Mouse (Mus musculus): ENCODE results near the gene Ghdc. TPM values are rescaled to one million over a fixed set of nuclear protein-coding genes. Genes with fewer than 3 reads are reported as not detected.

The Ghdc gene
- polyA plus RNA-seq, 1 experiment from 2014 or later, result 2.4 TPM

DNA sequence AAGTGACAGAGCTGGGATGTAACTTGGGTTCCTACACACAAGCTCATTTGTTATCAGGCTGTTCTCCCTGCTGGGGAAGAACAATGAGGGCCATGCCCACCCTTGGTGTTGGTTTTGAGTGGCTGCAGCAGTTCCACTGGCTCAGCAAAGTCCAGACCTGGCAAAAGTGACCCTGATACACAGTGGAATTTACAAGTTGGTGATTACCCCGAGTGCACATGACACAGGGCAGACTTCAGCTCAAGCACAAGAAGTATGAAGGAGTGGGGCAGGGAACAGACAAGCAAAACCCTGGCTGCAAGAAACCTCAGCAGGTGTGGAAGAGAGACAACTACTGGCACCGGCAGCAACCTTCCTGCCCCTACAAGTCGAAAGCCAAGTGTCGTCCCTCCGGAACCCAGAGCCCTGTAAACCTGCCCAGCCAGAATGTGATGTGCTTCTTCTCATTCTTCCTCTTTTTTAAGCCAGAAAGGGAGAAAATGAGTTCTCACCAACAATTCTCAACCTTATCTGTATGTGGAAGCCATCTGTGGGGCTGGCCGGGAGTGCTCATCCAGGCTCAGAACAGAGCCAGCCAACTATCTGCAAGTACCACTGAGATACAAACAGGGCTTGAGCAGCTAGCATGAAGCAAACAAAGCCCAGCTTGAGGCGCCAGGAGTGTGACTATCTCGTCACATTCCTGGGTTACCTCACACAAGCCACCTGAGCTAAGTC is 48.8 kb downstream of the Ghdc start:
- Histone ChIP-seq H3K27me3 (ENCODE audit: control insufficient read depth, insufficient read depth, low read length) (no peaks in the 10 kb centered on the region), H3K9me3 (ENCODE audit: control insufficient read depth, low read length) (no peaks in the 10 kb centered on the region), H3K4me2 (ENCODE audit: low read depth) (no peak overlapping the region), H3K4me3 (ENCODE audit: low read depth, low read length) (no peak overlapping the region), H3K9ac (ENCODE audit: low read length) (no peak overlapping the region), H3K4me1 (ENCODE audit: control insufficient read depth, insufficient read depth, low read length) (no peaks in the 10 kb centered on the region; the same call in 1 of the 2 replicates), H3K27ac (ENCODE audit: low read depth, low read length) (no peak overlapping the region), H3K36me3 (ENCODE audit: control insufficient read depth, insufficient read depth, low read length) (peaks cover 3% of the 10 kb centered on the region)
- no peak for DNase-seq (ENCODE audit: low spot score)
- WGBS, result 78% methylated on average over 8 of the region's 8 CpGs
- ATAC-seq (ENCODE audit: insufficient read depth, low FRiP score, low TSS enrichment), result no peak

DNA sequence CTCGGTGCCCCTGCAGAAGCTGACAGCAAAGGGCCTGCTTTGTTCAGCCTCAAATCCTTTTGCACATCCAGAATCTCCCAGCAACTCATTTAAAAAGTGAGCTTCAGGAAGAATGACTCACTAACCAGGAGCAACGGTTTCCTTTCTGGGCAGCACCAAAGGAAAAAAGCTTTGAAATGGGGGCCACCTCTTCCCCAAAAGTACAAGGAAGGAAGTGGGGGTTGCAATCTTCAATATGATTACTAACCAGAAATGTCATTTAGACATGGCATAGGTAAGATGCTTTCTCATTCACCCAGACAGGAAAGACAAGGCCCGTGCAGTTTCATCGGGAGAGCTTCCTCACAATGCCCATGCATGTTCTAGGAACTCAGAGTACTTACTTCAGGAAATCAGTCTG is 49.5 kb downstream of the Ghdc start:
- Histone ChIP-seq H3K27ac (ENCODE audit: low read depth, low read length) (no peak overlapping the region), H3K4me2 (ENCODE audit: low read depth) (no peak overlapping the region), H3K4me1 (ENCODE audit: control insufficient read depth, insufficient read depth, low read length) (no peaks in the 10 kb centered on the region; the same call in 1 of the 2 replicates), H3K9ac (ENCODE audit: low read length) (peak overlapping the region; percentile 6; the same call in 1 of the 2 replicates), H3K27me3 (ENCODE audit: control insufficient read depth, insufficient read depth, low read length) (no peaks in the 10 kb centered on the region), H3K4me3 (ENCODE audit: low read depth, low read length) (no peak overlapping the region), H3K9me3 (ENCODE audit: control insufficient read depth, low read length) (no peaks in the 10 kb centered on the region), H3K36me3 (ENCODE audit: control insufficient read depth, insufficient read depth, low read length) (peaks cover 3% of the 10 kb centered on the region)
- 81% methylated on average over 4 of the region's 4 CpGs for WGBS
- DNase-seq (ENCODE audit: low spot score), result no peak
- ATAC-seq (ENCODE audit: insufficient read depth, low FRiP score, low TSS enrichment), result no peak

GRCm38 (mm10) chr11:100720345-100720744 is 50.4 kb downstream of the Ghdc start:
- H3K27ac ChIP-seq (ENCODE audit: low read depth, low read length), result no peak overlapping the region
- no peak for DNase-seq (ENCODE audit: low spot score)
- ATAC-seq (ENCODE audit: insufficient read depth, low FRiP score, low TSS enrichment), result no peak
- no peaks in the 10 kb centered on the region for H3K9me3 ChIP-seq (ENCODE audit: control insufficient read depth, low read length)
- peaks cover 3% of the 10 kb centered on the region for H3K36me3 ChIP-seq (ENCODE audit: control insufficient read depth, insufficient read depth, low read length)
- no peak overlapping the region for H3K4me3 ChIP-seq (ENCODE audit: low read depth, low read length)
- no peaks in the 10 kb centered on the region; the same call in 1 of the 2 replicates for H3K4me1 ChIP-seq (ENCODE audit: control insufficient read depth, insufficient read depth, low read length)
- H3K4me2 ChIP-seq (ENCODE audit: low read depth), result no peak overlapping the region
- H3K27me3 ChIP-seq (ENCODE audit: control insufficient read depth, insufficient read depth, low read length), result no peaks in the 10 kb centered on the region
- H3K9ac ChIP-seq (ENCODE audit: low read length), result no peak overlapping the region
- WGBS, result 80% methylated on average over 5 of the region's 5 CpGs

DNA sequence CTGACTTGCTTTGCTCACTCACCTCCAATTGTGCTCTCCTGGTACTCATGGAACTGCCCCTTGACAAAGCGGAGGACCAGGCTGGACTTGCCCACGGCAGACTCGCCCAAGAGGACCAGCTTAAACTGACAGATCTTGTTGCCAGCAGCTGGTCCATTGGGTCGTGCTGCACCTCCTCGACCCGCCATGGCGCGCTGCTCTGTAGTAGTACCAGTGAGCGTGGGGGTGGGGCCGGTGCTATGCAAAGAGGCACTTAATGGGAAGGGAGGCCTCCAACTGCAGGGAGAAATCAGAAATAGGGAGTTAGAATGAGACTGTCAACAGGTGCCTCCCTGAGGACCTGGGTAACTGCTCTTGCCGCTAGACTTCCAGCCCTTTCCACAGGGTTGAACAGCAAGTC is 50.9 kb downstream of the Ghdc start:
- 83% methylated on average over 11 of the region's 11 CpGs for WGBS
- ATAC-seq (ENCODE audit: insufficient read depth, low FRiP score, low TSS enrichment), result no peak
- no peak for DNase-seq (ENCODE audit: low spot score)
- no peaks in the 10 kb centered on the region for H3K27me3 ChIP-seq (ENCODE audit: control insufficient read depth, insufficient read depth, low read length)
- no peak overlapping the region for H3K4me2 ChIP-seq (ENCODE audit: low read depth)
- H3K9ac ChIP-seq (ENCODE audit: low read length), result no peak overlapping the region
- H3K4me3 ChIP-seq (ENCODE audit: low read depth, low read length), result no peak overlapping the region
- H3K9me3 ChIP-seq (ENCODE audit: control insufficient read depth, low read length), result no peaks in the 10 kb centered on the region
- H3K4me1 ChIP-seq (ENCODE audit: control insufficient read depth, insufficient read depth, low read length), result no peaks in the 10 kb centered on the region; the same call in 1 of the 2 replicates
- no peak overlapping the region for H3K27ac ChIP-seq (ENCODE audit: low read depth, low read length)
- peaks cover 3% of the 10 kb centered on the region for H3K36me3 ChIP-seq (ENCODE audit: control insufficient read depth, insufficient read depth, low read length)

DNA sequence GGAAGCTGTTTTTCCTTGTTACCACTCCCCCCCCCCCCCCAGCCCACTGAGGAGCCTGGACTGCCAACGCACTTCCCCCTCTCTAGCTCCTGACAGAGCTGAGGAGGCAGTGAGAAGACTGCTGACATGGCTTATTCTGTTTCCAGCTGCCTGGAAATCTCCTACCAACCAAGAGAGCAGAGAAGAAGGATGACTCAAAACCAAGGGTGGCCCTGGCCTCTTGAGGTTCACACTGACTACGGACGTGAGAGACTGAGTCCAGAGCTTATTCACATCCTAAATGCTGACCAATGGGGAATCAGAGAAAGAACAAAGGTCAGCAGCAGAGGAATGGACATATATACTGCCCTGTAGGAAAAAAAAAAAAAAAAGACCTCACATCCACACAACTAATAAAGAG is 51.4 kb downstream of the Ghdc start:
- H3K4me2 ChIP-seq (ENCODE audit: low read depth), result no peak overlapping the region
- H3K27ac ChIP-seq (ENCODE audit: low read depth, low read length), result no peak overlapping the region
- WGBS, result 80% methylated on average over 3 of the region's 3 CpGs
- no peak overlapping the region for H3K4me3 ChIP-seq (ENCODE audit: low read depth, low read length)
- peaks cover 2% of the 10 kb centered on the region for H3K4me1 ChIP-seq (ENCODE audit: control insufficient read depth, insufficient read depth, low read length)
- ATAC-seq (ENCODE audit: insufficient read depth, low FRiP score, low TSS enrichment) (no peak), DNase-seq (ENCODE audit: low spot score) (no peak)
- peaks cover 3% of the 10 kb centered on the region for H3K36me3 ChIP-seq (ENCODE audit: control insufficient read depth, insufficient read depth, low read length)
- H3K9me3 ChIP-seq (ENCODE audit: control insufficient read depth, low read length), result no peaks in the 10 kb centered on the region
- H3K9ac ChIP-seq (ENCODE audit: low read length), result no peak overlapping the region
- H3K27me3 ChIP-seq (ENCODE audit: control insufficient read depth, insufficient read depth, low read length), result no peaks in the 10 kb centered on the region

DNA sequence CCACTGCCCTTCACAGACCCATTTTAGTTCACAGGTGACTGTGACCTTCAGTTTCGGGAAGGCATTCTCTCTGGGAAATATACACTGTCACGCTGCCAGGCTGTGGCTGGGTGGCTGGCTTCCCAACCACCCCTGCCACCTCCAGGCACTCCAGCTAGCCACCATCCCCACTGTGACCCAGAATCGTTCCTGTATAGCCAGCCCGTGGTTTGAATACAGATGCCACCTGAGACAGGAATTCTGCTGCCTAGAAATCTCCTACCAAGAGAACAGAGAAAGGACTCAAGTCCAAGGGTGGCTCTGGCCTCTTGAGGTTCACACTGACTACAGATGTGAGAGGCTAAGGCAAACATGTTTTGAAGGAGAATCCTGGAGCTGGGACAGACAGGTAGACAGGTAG is 51.9 kb downstream of the Ghdc start:
- H3K36me3 ChIP-seq (ENCODE audit: control insufficient read depth, insufficient read depth, low read length), result peaks cover 3% of the 10 kb centered on the region
- WGBS, result 86% methylated on average over 4 of the region's 4 CpGs
- no peak overlapping the region for H3K4me2 ChIP-seq (ENCODE audit: low read depth)

GRCm38 (mm10) chr11:100718462-100718861 is 52.3 kb downstream of the Ghdc start:
- DNase-seq (ENCODE audit: low spot score) (no peak), ATAC-seq (ENCODE audit: insufficient read depth, low FRiP score, low TSS enrichment) (no peak)
- 87% methylated on average over 7 of the region's 7 CpGs for WGBS
- no peak overlapping the region for H3K27ac ChIP-seq (ENCODE audit: low read depth, low read length)
- H3K4me2 ChIP-seq (ENCODE audit: low read depth), result no peak overlapping the region
- no peaks in the 10 kb centered on the region for H3K9me3 ChIP-seq (ENCODE audit: control insufficient read depth, low read length)
- peaks cover 3% of the 10 kb centered on the region for H3K36me3 ChIP-seq (ENCODE audit: control insufficient read depth, insufficient read depth, low read length)
- H3K4me3 ChIP-seq (ENCODE audit: low read depth, low read length), result no peak overlapping the region
- H3K4me1 ChIP-seq (ENCODE audit: control insufficient read depth, insufficient read depth, low read length), result peaks cover 11% of the 10 kb centered on the region
- H3K9ac ChIP-seq (ENCODE audit: low read length), result no peak overlapping the region
- H3K27me3 ChIP-seq (ENCODE audit: control insufficient read depth, insufficient read depth, low read length), result no peaks in the 10 kb centered on the region

More for the DNA sequence above, 51.9 kb downstream of the Ghdc start:
- no peak overlapping the region for H3K9ac ChIP-seq (ENCODE audit: low read length)
- H3K9me3 ChIP-seq (ENCODE audit: control insufficient read depth, low read length), result no peaks in the 10 kb centered on the region
- H3K4me1 ChIP-seq (ENCODE audit: control insufficient read depth, insufficient read depth, low read length), result peaks cover 7% of the 10 kb centered on the region
- H3K4me3 ChIP-seq (ENCODE audit: low read depth, low read length), result no peak overlapping the region
- no peak for ATAC-seq (ENCODE audit: insufficient read depth, low FRiP score, low TSS enrichment)
- DNase-seq (ENCODE audit: low spot score), result no peak
- no peaks in the 10 kb centered on the region for H3K27me3 ChIP-seq (ENCODE audit: control insufficient read depth, insufficient read depth, low read length)
- H3K27ac ChIP-seq (ENCODE audit: low read depth, low read length), result no peak overlapping the region

- 83% methylated on average over 3 of the region's 3 CpGs for WGBS
- DNase-seq (ENCODE audit: low spot score) (no peak), ATAC-seq (ENCODE audit: insufficient read depth, low FRiP score, low TSS enrichment) (no peak)
- Histone ChIP-seq H3K36me3 (ENCODE audit: control insufficient read depth, insufficient read depth, low read length) (peaks cover 3% of the 10 kb centered on the region), H3K27ac (ENCODE audit: low read depth, low read length) (no peak overlapping the region), H3K4me1 (ENCODE audit: control insufficient read depth, insufficient read depth, low read length) (peaks cover 14% of the 10 kb centered on the region), H3K4me2 (ENCODE audit: low read depth) (no peak overlapping the region), H3K4me3 (ENCODE audit: low read depth, low read length) (no peak overlapping the region), H3K9me3 (ENCODE audit: control insufficient read depth, low read length) (no peaks in the 10 kb centered on the region), H3K9ac (ENCODE audit: low read length) (no peak overlapping the region), H3K27me3 (ENCODE audit: control insufficient read depth, insufficient read depth, low read length) (no peaks in the 10 kb centered on the region)
These were observed 54.1 kb downstream of the Ghdc start for GRCm38 (mm10) chr11:100716649-100717048.
